Mouse (Mus musculus): ENCODE measurements at regions not wholly inside any gene's neighbourhood (a gene's known extent, or its start where the extent isn't known, plus 50 kb on each side); places are given as distances from the start of the nearest gene placed in this dataset.
A peak's percentile ranks its signal among the peaks of the same experiment; 100 is the strongest.
"Not testable (repeated sequence)": the region's sequence is repeated elsewhere in the genome, so short reads cannot be mapped to it uniquely, and the experiment has no call there.

- Histone ChIP-seq H3K27me3 (no peaks in the 10 kb centered on the region), H3K4me2 (no peak overlapping the region), H3K4me3 (no peak overlapping the region), H3K9me3 (no peaks in the 10 kb centered on the region), H3K4me1 (replicated peaks) (no peaks in the 10 kb centered on the region), H3K9ac (no peak overlapping the region), H3K36me3 (no peaks in the 10 kb centered on the region), H3K27ac (no peak overlapping the region)
- 67% methylated on average over 1 of the region's 1 CpGs for WGBS
- no peak for ATAC-seq (ENCODE audit: low FRiP score)
These were observed 119.7 kb upstream of the Arhgap20 start for GRCm38 (mm10) chr9:51645426-51645825.

DNA sequence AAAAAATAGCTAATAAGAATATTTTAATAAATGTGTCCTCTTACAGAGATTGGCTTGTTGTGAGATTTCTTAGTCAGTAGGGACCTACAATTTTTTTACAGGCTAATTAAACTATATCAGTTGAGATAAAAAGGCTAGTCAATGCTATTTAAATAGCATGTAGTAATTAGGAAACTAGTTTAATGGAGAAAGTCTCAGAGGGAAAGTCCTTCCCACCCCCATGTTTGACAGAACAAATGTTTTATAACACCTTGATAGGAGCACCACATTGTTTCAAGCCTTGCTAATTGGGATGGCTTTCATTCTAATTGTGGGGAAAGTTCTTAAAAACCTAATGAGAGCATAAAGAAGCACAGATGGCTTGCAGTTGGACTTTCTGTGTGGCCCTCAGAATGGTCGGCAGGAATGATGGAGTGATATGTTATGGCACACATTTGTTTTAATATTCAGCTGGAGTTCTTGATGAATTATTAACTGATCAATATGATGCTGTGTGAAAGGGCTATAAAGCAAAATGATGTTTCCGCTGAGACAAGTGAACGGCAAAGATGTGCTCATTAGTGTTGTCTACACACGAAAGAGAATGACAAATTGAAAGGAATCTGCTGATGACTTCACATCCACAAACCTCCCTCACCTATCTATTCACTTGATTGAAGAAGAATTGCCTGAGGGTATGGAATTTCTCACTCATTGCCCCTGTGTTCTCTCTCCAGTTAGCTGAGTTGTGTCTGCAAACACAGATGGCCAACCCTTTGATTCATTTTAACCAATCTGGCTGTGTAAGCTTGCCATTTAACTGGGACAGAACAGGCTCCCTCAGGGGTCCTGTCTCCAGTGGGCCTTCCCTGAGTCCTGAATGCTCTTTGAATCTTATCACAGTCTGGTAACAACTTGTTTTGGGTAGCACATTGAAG, 111.5 kb upstream of the Arhgap20 start:
- Histone ChIP-seq H3K4me1 (replicated peaks) (0 out of 2 replicates have a peak, but pooled peaks cover 6% of the 10 kb centered on the region), H3K27me3 (no peaks in the 10 kb centered on the region), H3K9ac (no peak overlapping the region), H3K4me3 (no peak overlapping the region), H3K9me3 (no peaks in the 10 kb centered on the region; the same call in 1 of the 2 replicates), H3K36me3 (no peaks in the 10 kb centered on the region), H3K27ac (peak overlapping the region; percentile 44; the same call in 1 of the 2 replicates), H3K4me2 (no peak overlapping the region)
- ATAC-seq (ENCODE audit: low FRiP score), result 0 out of 2 replicates have a peak, but pooled peaks have one; percentile 36
- WGBS, result 56% methylated on average over 4 of the region's 4 CpGs

DNA sequence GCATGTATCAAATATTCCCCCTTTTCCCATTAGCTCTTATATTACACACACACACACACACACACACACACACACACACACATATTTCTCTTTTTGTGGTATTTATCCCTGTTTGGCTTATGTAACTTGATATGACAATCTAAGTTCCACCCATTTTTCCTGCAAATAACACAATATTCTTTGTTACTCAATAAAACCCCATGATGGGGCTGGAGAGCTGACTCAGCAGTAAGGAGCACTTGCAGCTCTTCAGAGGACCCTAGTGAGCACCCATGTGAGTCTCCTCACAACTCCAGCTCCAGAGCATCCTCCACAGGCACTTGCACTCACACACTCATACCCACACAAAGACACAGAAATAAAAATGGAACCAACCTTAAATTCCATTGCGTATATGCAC, 110.5 kb upstream of the Arhgap20 start:
- no peak for ATAC-seq (ENCODE audit: low FRiP score)
- no peak overlapping the region for H3K4me3 ChIP-seq
- no peaks in the 10 kb centered on the region; the same call in 1 of the 2 replicates for H3K9me3 ChIP-seq
- H3K27me3 ChIP-seq, result no peaks in the 10 kb centered on the region
- H3K4me2 ChIP-seq, result no peak overlapping the region
- no peaks in the 10 kb centered on the region for H3K36me3 ChIP-seq
- H3K4me1 ChIP-seq (replicated peaks), result 0 out of 2 replicates have a peak, but pooled peaks cover 6% of the 10 kb centered on the region
- no peak overlapping the region for H3K9ac ChIP-seq
- 93% methylated on average over 1 of the region's 1 CpGs for WGBS
- H3K27ac ChIP-seq, result peak overlapping the region; percentile 44; the same call in 1 of the 2 replicates

- no peaks in the 10 kb centered on the region for H3K27me3 ChIP-seq
- H3K9me3 ChIP-seq, result no peaks in the 10 kb centered on the region; the same call in 1 of the 2 replicates
- H3K9ac ChIP-seq, result no peak overlapping the region
- H3K36me3 ChIP-seq, result no peaks in the 10 kb centered on the region
- no peak overlapping the region for H3K27ac ChIP-seq
- 0 out of 2 replicates have a peak, but pooled peaks cover 6% of the 10 kb centered on the region for H3K4me1 ChIP-seq (replicated peaks)
- no peak overlapping the region for H3K4me3 ChIP-seq
- 96% methylated on average over 1 of the region's 1 CpGs for WGBS
- no peak for ATAC-seq (ENCODE audit: low FRiP score)
- no peak overlapping the region for H3K4me2 ChIP-seq
These were observed 107.3 kb upstream of the Arhgap20 start for GRCm38 (mm10) chr9:51657796-51658195.

DNA sequence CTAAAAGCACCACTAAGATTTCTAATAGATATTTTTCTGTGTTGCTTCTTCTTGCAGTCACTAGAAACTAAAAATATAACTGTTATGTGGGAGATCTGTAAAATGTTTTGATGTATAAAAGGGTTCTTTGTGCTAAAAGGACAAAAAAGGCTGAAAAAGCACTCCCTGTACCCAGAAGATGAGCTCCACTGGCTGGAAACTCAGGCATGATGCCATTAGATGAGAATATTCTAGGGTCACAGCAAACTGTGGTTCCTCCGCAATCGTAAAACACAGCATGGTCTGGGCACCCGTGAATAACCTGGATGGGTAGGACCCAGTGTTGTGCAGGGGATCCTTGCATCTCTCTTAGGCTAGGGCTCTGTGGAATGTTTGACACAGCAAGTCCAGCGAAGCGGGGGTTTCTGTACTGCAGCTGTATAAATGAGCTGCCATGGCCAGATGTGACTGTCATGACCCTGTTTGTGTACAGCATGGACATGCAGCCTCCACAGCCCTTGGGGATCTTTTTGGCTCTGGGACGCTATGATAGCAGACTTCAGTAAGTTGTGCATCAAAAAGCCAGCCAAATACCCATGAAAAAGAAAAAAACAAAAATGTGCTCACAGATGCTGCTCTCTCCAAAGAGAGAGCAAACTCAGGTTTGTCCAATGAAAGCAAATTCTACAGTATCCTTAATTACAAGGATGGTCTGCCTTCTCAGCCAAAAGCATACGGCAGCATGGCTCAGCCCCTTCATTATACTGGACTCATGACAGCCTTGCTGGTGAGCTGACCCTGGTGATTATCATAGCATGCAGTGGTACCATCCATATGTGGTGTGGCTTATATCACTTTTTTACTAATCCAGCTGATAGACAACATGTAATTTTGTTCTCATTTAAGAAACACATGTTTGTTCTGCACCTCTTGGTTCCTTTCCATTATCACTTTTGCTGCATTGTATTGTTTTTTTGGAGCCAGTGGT, 103.9 kb upstream of the Arhgap20 start:
- H3K4me1 ChIP-seq (replicated peaks), result peaks cover 8% of the 10 kb centered on the region; the same call in 1 of the 2 replicates
- H3K4me3 ChIP-seq, result no peak overlapping the region
- no peaks in the 10 kb centered on the region for H3K36me3 ChIP-seq
- no peak for ATAC-seq (ENCODE audit: low FRiP score)
- WGBS, result 70% methylated on average over 7 of the region's 7 CpGs
- H3K9ac ChIP-seq, result no peak overlapping the region
- H3K4me2 ChIP-seq, result no peak overlapping the region
- no peak overlapping the region for H3K27ac ChIP-seq
- H3K9me3 ChIP-seq, result no peaks in the 10 kb centered on the region; the same call in 1 of the 2 replicates
- no peaks in the 10 kb centered on the region for H3K27me3 ChIP-seq

DNA sequence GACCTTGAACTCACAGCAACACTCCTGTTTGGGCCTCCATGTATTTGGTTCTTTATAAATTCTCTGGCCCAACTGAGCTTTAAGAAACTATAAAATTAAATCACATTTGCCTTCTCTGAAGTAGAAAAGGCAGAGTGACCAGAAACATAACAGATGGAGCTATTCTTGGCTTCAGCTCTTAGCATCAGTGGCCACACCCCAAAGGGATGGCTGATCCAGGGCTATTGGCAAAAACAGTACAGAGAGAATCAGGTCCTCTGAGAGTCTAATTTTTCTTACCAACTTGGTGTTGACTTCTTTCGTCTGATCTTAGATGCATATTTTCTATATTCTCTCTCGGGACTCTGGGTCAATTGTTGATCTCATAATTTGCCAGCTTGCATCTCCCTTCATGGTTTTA, 103.2 kb upstream of the Arhgap20 start:
- Histone ChIP-seq H3K4me3 (no peak overlapping the region), H3K36me3 (no peaks in the 10 kb centered on the region), H3K4me2 (no peak overlapping the region), H3K9ac (no peak overlapping the region), H3K4me1 (replicated peaks) (peaks cover 8% of the 10 kb centered on the region; the same call in 1 of the 2 replicates), H3K27ac (no peak overlapping the region), H3K9me3 (no peaks in the 10 kb centered on the region; the same call in 1 of the 2 replicates), H3K27me3 (no peaks in the 10 kb centered on the region)
- ATAC-seq (ENCODE audit: low FRiP score), result no peak
- 82% methylated on average over 2 of the region's 2 CpGs for WGBS

DNA sequence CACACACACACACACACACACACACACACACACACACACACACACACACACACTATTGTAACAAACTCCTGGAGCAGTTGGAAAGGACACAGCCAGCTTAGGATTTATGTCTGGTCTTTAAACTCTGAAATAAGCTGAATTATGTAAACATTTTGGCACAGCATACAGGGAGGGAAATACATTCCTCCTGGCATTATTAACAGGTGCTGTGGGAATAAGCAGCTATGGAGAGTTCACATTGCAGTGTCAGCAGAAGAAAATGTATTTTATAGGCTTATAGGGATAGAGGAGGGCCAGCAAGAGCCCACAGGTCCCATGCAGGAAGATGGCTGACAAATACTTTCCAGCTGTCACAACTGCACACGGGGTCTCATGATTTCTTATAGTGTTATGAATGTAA, 100.8 kb upstream of the Arhgap20 start:
- 52% methylated on average over 1 of the region's 1 CpGs for WGBS
- ATAC-seq (ENCODE audit: low FRiP score), result no peak
- Histone ChIP-seq H3K4me2 (no peak overlapping the region), H3K9me3 (no peaks in the 10 kb centered on the region), H3K4me3 (no peak overlapping the region), H3K9ac (no peak overlapping the region), H3K27me3 (no peaks in the 10 kb centered on the region), H3K27ac (no peak overlapping the region), H3K36me3 (no peaks in the 10 kb centered on the region), H3K4me1 (replicated peaks) (peaks cover 8% of the 10 kb centered on the region; the same call in 1 of the 2 replicates)

GRCm38 (mm10) chr9:51664876-51665275, 100.3 kb upstream of the Arhgap20 start:
- Histone ChIP-seq H3K36me3 (no peaks in the 10 kb centered on the region), H3K9ac (no peak overlapping the region), H3K4me1 (replicated peaks) (peaks cover 8% of the 10 kb centered on the region; the same call in 1 of the 2 replicates), H3K27me3 (no peaks in the 10 kb centered on the region), H3K27ac (peak overlapping the region; percentile 8; the same call in 1 of the 2 replicates), H3K4me2 (no peak overlapping the region), H3K4me3 (no peak overlapping the region), H3K9me3 (no peaks in the 10 kb centered on the region)
- no peak for ATAC-seq (ENCODE audit: low FRiP score)

- H3K4me2 ChIP-seq; H3K4me3 ChIP-seq; H3K4me1 ChIP-seq (replicated peaks); H3K9me3 ChIP-seq; ATAC-seq (ENCODE audit: low FRiP score); H3K27me3 ChIP-seq; H3K9ac ChIP-seq; H3K27ac ChIP-seq; H3K36me3 ChIP-seq: not testable (repeated sequence)
- WGBS, result 98% methylated on average over 12 of the region's 12 CpGs
These were observed 96.2 kb upstream of the Arhgap20 start for GRCm38 (mm10) chr9:51668976-51669375.

GRCm38 (mm10) chr9:51670531-51670930, 94.6 kb upstream of the Arhgap20 start:
- Histone ChIP-seq H3K27me3 (no peaks in the 10 kb centered on the region), H3K36me3 (no peaks in the 10 kb centered on the region), H3K4me3 (no peak overlapping the region), H3K4me1 (replicated peaks) (no peaks in the 10 kb centered on the region), H3K9me3 (no peaks in the 10 kb centered on the region), H3K27ac (no peak overlapping the region), H3K4me2 (no peak overlapping the region), H3K9ac (no peak overlapping the region)
- 87% methylated on average over 2 of the region's 2 CpGs for WGBS
- no peak for ATAC-seq (ENCODE audit: low FRiP score)

DNA sequence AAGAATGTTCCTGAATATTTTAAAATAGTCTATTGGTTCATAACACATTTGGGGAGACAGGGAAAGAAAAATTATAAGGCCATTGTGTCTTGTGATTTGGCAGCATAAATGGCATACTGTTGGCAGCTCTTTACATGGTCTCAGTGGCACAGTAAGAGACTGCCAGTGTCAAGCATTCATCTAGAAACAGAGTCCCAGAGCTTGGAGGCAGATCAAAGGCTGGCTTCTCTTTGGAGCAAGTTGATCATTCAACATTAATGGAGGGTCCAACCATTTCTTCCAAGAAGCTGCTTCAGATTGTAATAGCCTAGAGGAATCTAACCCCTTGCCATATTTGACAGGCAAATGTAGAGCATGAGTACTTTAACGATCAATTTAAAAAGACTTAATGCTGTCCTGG, 78.6 kb upstream of the Arhgap20 start:
- Histone ChIP-seq H3K4me3 (no peak overlapping the region), H3K9ac (no peak overlapping the region), H3K9me3 (no peaks in the 10 kb centered on the region), H3K36me3 (no peaks in the 10 kb centered on the region), H3K4me2 (no peak overlapping the region), H3K27ac (no peak overlapping the region), H3K27me3 (no peaks in the 10 kb centered on the region), H3K4me1 (replicated peaks) (no peaks in the 10 kb centered on the region)
- no peak for ATAC-seq (ENCODE audit: low FRiP score)
- 86% methylated on average over 1 of the region's 1 CpGs for WGBS

DNA sequence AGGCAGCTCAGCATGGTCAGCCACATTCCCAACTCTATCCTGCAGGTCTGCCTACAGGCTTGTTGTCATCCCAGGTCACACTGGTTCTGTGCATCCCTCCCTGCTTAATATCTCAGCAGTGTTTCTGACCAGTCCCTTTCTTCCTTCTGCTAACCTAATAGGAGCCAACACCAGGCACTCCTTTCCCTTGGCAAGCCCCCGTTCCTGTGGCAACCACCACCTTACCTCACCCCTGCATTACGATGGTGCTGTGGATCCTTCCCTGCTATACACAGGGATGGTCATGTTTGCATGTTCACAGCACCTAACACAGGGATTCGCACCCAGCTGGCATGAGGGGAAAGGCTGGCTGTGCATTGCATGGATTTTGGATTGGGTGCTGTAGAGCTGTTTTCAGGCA, 50.8 kb upstream of the Arhgap20 start:
- H3K4me2 ChIP-seq, result no peak overlapping the region
- H3K36me3 ChIP-seq, result no peaks in the 10 kb centered on the region
- no peaks in the 10 kb centered on the region for H3K4me1 ChIP-seq (replicated peaks)
- H3K9me3 ChIP-seq, result no peaks in the 10 kb centered on the region
- no peak overlapping the region for H3K9ac ChIP-seq
- no peak overlapping the region for H3K27ac ChIP-seq
- no peaks in the 10 kb centered on the region for H3K27me3 ChIP-seq
- ATAC-seq (ENCODE audit: low FRiP score), result no peak
- WGBS, result 87% methylated on average over 3 of the region's 3 CpGs
- no peak overlapping the region for H3K4me3 ChIP-seq

Data from hindbrain, embryonic 13.5 days (tissue).